Mouse (Mus musculus) limb, embryonic 14.5 days (tissue): Measurements from ENCODE around the gene Recql5. TPM values are rescaled to one million over a fixed set of nuclear protein-coding genes. Genes with fewer than 3 reads are reported as not detected.
A peak's percentile ranks its signal among the peaks of the same experiment; 100 is the strongest.
"Not testable (repeated sequence)": the region's sequence is repeated elsewhere in the genome, so short reads cannot be mapped to it uniquely, and the experiment has no call there.

Source experiments
- ATAC-seq: fragments of 200-750 bp; cut with Nextera tagmentation; 2 replicates; pipeline ENCODE4 v1.8.0; 2017; ENCODE audit warnings: low read depth, moderate number of reproducible peaks, moderate TSS enrichment; ENCODE audit not compliant: low FRiP score
- DNase-seq: peaks from one replicate; pipeline ENCODE4 v3.0.0-alpha.2; 2015; ENCODE audit warnings: low spot score
- H3K27ac ChIP-seq: fragments of 300-500 bp; sonication (generic); replicated peaks from 2 replicates; pipeline ENCODE4 v1.5.1; 2014; ENCODE audit warnings: low read depth, mild to moderate bottlenecking, low read length, moderate library complexity, mixed read lengths
- H3K27me3 ChIP-seq: fragments of 300-500 bp; sonication (generic); 2 replicates; pipeline ENCODE4 v1.6.1; 2014; ENCODE audit warnings: low read length, mixed read lengths; ENCODE audit not compliant: control insufficient read depth, insufficient read depth
- H3K36me3 ChIP-seq: fragments of 300-500 bp; sonication (generic); 2 replicates; pipeline ENCODE4 v1.6.1; 2014; ENCODE audit warnings: mild to moderate bottlenecking, low read length, moderate library complexity, mixed read lengths; ENCODE audit not compliant: control insufficient read depth, insufficient read depth
- H3K4me1 ChIP-seq: fragments of 300-500 bp; sonication (generic); 2 replicates; pipeline ENCODE4 v1.6.1; 2014; ENCODE audit warnings: antibody characterized with exemption, low read length, mixed read lengths; ENCODE audit not compliant: control insufficient read depth, insufficient read depth
- H3K4me2 ChIP-seq: fragments of 300-500 bp; sonication (generic); replicated peaks from 2 replicates; pipeline ENCODE4 v1.6.1; 2014; ENCODE audit warnings: low read depth, mild to moderate bottlenecking, low read length, moderate library complexity; ENCODE audit not compliant: severe bottlenecking
- H3K4me3 ChIP-seq: fragments of 300-500 bp; sonication (generic); replicated peaks from 2 replicates; pipeline ENCODE4 v1.5.1; 2014; ENCODE audit warnings: low read length
- H3K9ac ChIP-seq: fragments of 300-500 bp; sonication (generic); 2 replicates; pipeline ENCODE4 v1.6.1; 2014; ENCODE audit warnings: mild to moderate bottlenecking, low read depth, low read length, moderate library complexity; ENCODE audit not compliant: severe bottlenecking
- H3K9me3 ChIP-seq: fragments of 300-500 bp; sonication (generic); 2 replicates; pipeline ENCODE4 v1.6.1; 2016; ENCODE audit warnings: low read length; ENCODE audit not compliant: control insufficient read depth
- POLR2A ChIP-seq: fragments of 200-500 bp; IDR thresholded peaks from 2 replicates; pipeline ENCODE4 v1.8.0; 2012; ENCODE audit warnings: inconsistent platforms, mild to moderate bottlenecking, moderate library complexity, borderline replicate concordance; ENCODE audit not compliant: insufficient read depth, insufficient read length; ENCODE audit errors: extremely low read depth
- WGBS: fragments of 180-500 bp; shearing (Covaris S2); extraction: QIAGEN DNeasy Blood & Tissue Kit; methylation state at CpG from one replicate; pipeline ENCODE4 v1.1.7; 2014; 5-methylcytosine and 5-hydroxymethylcytosine counted together
- polyA plus RNA-seq, 2 experiments: library from polyadenylated mRNA; depleted of rRNA in 1 of 2; stranded (reverse) in 1 of 2; unstranded in 1 of 2; fragments of >200 nt; fragmentation: Nextera tagmentation in 1 of 2; extraction: Ambion mirVana in 1 of 2; gene quantifications; 2 replicates each; pipeline versions ENCODE4 v1.2.1 to v1.2.3; 2012 to 2014

Recql5 gene
- polyA plus RNA-seq, 2 experiments = 16.1 to 27.9 TPM

DNA sequence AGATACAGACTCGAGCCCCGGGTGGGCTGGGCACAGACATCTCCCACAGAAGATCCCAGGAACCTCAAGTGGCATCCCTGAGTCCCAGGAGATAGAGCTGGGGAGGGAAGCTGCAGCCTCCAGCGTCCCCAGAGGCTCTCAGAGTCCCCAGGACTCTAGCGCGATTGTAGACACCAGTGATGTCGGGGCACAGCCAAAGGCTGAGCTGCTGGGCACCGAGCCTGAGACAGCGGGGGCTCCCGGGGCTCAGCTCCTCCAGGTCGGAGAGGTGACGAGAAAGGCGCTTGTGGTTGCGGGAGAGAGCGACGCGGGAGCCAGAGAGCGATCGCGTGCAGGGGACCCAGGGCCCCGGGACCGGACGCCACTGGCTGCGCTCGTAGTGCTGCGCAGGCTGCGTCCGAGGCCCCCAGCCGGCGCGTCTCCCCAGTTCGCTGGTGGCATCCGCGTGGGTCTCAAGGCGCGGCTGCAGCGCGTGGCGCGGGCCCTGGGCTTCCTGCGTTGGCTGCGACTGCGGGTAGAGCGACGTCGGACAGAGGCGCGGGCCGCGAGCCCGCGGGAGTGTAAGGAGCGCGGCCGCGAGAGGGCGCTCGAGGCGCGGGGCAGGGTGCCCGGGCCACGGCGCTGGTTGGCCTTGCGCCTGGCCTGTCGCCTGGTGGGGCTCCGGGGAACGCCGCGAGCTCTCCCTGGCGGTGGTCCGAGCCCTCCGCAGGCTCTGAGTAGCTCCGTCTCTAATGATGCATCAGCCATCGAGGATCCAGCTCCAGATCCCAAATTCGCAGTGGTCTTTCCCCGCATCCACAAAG, 73.9 kb downstream of the Recql5 start:
- Histone ChIP-seq H3K27me3 (peaks cover 43% of the 10 kb centered on the region), H3K9ac (peak overlapping the region; percentile 36), H3K4me2 (peak overlapping the region; percentile 60), H3K4me1 (no peaks in the 10 kb centered on the region; the same call in 1 of the 2 replicates), H3K9me3 (no peaks in the 10 kb centered on the region), H3K27ac (no peak overlapping the region), H3K4me3 (peak overlapping the region; percentile 40), H3K36me3 (0 out of 2 replicates have a peak, but pooled peaks cover 6% of the 10 kb centered on the region)
- peak; percentile 69 for ATAC-seq
- 2% methylated on average over 46 of the region's 75 CpGs for WGBS
- DNase-seq = peak; percentile 79
- no peak for TF ChIP-seq POLR2A

DNA sequence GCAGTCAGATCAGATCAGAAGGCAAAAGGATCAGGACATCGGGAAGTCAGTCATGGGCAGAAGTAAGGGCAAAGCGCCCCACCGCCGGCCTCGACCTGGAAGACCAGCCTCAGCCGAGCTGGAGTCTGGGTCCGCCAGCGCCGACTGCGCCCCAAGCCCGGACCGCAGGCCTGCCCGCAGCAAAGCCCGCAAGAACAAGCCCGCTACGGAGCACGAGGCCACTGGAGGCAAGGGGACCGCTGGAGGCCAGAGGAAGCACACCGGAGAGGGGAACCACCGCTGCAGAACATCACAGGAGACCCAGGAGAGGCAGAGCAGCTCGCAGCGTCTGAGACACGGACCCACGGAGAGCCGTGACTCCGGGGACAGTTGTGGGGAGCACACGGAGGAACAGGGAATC, 74.9 kb downstream of the Recql5 start, which contains the start of gene Myo15b:
Gene Myo15b (plus strand): TSS at position 53 of the 400 bp plus-strand sequence.
- H3K4me3 ChIP-seq = peak within 1 kb of the TSS; percentile 40
- H3K27me3 ChIP-seq = peaks cover 43% of the 10 kb centered on the region
- no peak for ATAC-seq
- H3K9me3 ChIP-seq = no peaks in the 10 kb centered on the region
- H3K27ac ChIP-seq = no peak within 1 kb of the TSS
- peak within 1 kb of the TSS; percentile 60 for H3K4me2 ChIP-seq
- H3K9ac ChIP-seq = peak within 1 kb of the TSS; percentile 36
- no peak for TF ChIP-seq POLR2A
- no peak for DNase-seq
- H3K4me1 ChIP-seq = no peaks in the 10 kb centered on the region; the same call in 1 of the 2 replicates
- H3K36me3 ChIP-seq = 0 out of 2 replicates have a peak, but pooled peaks cover 7% of the 10 kb centered on the region
- WGBS = 17% methylated on average over 27 of the region's 27 CpGs

DNA sequence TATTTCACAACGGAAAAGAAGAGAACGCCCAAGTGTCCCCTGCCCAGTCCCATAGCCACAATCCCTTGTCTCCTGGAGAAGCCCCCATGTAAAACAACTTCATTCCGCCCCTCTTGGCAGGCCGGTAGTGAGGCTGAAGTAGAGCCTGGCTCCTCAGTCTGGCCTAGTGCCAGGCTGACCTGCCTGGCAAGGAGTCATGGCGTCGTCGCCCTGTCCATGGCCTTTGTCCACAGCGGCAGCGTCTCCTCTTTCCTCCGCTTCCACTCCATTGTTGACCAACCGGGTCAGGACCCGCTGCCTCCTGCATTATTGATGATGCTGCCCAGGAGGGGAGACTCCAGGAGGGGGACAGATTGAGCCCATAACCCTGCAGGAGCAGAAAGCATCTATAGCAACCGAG, 75.3 kb downstream of the Recql5 start:
- Histone ChIP-seq H3K27me3 (peaks cover 43% of the 10 kb centered on the region), H3K27ac (no peak overlapping the region), H3K4me2 (no peak overlapping the region), H3K4me1 (no peaks in the 10 kb centered on the region; the same call in 1 of the 2 replicates), H3K4me3 (no peak overlapping the region), H3K9ac (no peak overlapping the region), H3K9me3 (no peaks in the 10 kb centered on the region), H3K36me3 (0 out of 2 replicates have a peak, but pooled peaks cover 8% of the 10 kb centered on the region)
- DNase-seq (no peak), ATAC-seq (no peak)
- TF ChIP-seq POLR2A = no peak
- 67% methylated on average over 13 of the region's 13 CpGs for WGBS

DNA sequence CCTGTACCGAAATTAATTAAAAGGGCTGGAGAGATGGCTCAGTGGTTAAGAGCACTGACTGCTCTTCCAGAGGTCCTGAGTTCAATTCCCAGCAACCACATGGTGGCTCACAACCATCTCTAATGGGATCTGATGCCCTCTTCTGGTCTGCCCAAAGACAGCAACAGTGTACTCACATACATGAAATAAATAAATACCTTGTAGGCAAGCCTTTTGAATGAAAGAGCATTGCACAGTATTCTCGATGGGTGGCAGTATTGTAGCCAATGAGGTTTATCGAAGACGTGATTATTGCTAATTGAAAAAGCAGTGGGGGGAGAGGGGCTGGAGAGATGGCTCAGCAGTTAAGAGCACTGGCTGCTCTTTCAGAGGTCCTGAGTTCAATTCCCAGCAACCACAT, 76.1 kb downstream of the Recql5 start:
- H3K27ac ChIP-seq, H3K9me3 ChIP-seq, H3K4me1 ChIP-seq, H3K36me3 ChIP-seq, ATAC-seq, DNase-seq, H3K4me3 ChIP-seq, H3K4me2 ChIP-seq, H3K9ac ChIP-seq: not testable (repeated sequence)
- H3K27me3 ChIP-seq = peaks cover 43% of the 10 kb centered on the region
- 95% methylated on average over 4 of the region's 4 CpGs for WGBS

DNA sequence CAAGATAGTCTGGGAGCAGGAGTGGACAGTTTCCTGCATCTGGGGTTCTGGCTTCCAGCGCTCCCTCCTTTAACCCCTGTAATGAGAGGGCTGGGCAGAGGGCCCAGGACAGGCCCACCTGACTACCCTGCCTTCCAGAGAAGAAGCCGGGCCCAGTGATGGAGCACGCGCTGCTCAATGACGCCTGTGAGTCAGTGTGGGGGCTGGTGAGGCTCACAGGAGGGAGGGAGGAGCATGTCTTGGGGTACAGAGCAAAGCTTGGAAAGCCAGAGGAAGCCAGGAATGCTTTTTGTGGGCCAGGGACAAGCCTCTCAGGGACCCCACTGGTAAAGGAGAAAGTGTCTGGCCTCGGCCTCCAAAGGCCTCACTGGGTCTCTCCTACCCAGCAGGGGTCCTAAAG, 78.6 kb downstream of the Recql5 start:
- H3K4me1 ChIP-seq = no peaks in the 10 kb centered on the region; the same call in 1 of the 2 replicates
- H3K9me3 ChIP-seq = no peaks in the 10 kb centered on the region
- DNase-seq (no peak), ATAC-seq (no peak)
- 74% methylated on average over 6 of the region's 6 CpGs for WGBS
- TF ChIP-seq POLR2A = no peak
- peaks cover 23% of the 10 kb centered on the region for H3K27me3 ChIP-seq
- H3K27ac ChIP-seq = no peak overlapping the region
- H3K4me2 ChIP-seq = no peak overlapping the region
- H3K4me3 ChIP-seq = no peak overlapping the region
- H3K36me3 ChIP-seq = peaks cover 12% of the 10 kb centered on the region; the same call in 1 of the 2 replicates
- H3K9ac ChIP-seq = no peak overlapping the region
